Mouse (Mus musculus): ENCODE data around the gene Rnpc3. TPM values are rescaled to one million over a fixed set of nuclear protein-coding genes. Genes with fewer than 3 reads are reported as not detected.
A peak's percentile ranks its signal among the peaks of the same experiment; 100 is the strongest.
"Not testable (repeated sequence)": the region's sequence is repeated elsewhere in the genome, so short reads cannot be mapped to it uniquely, and the experiment has no call there.

Rnpc3 gene
- total RNA-seq (2021): 1 to 10 TPM; 6.6 TPM
- long read RNA-seq, experiment 1, partial matches to known transcripts: 2 of 6 reads
- long read RNA-seq, experiment 1, other reads (novel, unspliced or antisense): 2 of 6 reads
- long read RNA-seq, experiment 2, partial matches to known transcripts: 2 of 5 reads
- long read RNA-seq, experiment 2, other reads (novel, unspliced or antisense): 0 of 5 reads

- peak; percentile 95 for DNase-seq
- intact Hi-C loops (cut with DNase I; ENCODE audit: low total_unique reads): no loop called here
These were observed at the start of gene Rnpc3 for GRCm38 (mm10) chr3:113629606-113630359. TSS of gene Rnpc3 (minus strand) at chr3:113630149.

- intact Hi-C loops (cut with DNase I; ENCODE audit: low total_unique reads): no loop called here
- no peak for DNase-seq
These were observed 27.0 kb upstream of the Rnpc3 start for GRCm38 (mm10) chr3:113656940-113657339.

- intact Hi-C loops (cut with DNase I; ENCODE audit: low total_unique reads): no loop called here
- no peak for DNase-seq
These were observed 24.4 kb upstream of the Rnpc3 start for GRCm38 (mm10) chr3:113654335-113654734.

- DNase-seq; intact Hi-C loops (cut with DNase I; ENCODE audit: low total_unique reads): not testable (repeated sequence)
These were observed 21.4 kb upstream of the Rnpc3 start for GRCm38 (mm10) chr3:113651386-113651785.

GRCm38 (mm10) chr3:113639545-113639944 lies 9.6 kb upstream of the Rnpc3 start:
- DNase-seq: no peak
- intact Hi-C loops (cut with DNase I; ENCODE audit: low total_unique reads): no loop called here

GRCm38 (mm10) chr3:113634220-113634619 lies 4.3 kb upstream of the Rnpc3 start:
- intact Hi-C loops (cut with DNase I; ENCODE audit: low total_unique reads): no loop called here
- no peak for DNase-seq

GRCm38 (mm10) chr3:113631611-113632010 lies 1.7 kb upstream of the Rnpc3 start:
- DNase-seq: no peak
- intact Hi-C loops (cut with DNase I; ENCODE audit: low total_unique reads): no loop called here

- intact Hi-C loops (cut with DNase I; ENCODE audit: low total_unique reads): no loop called here
- no peak for DNase-seq
These were observed 615 bp upstream of the Rnpc3 start for GRCm38 (mm10) chr3:113630564-113630963.

GRCm38 (mm10) chr3:113606599-113606998 lies 23.4 kb downstream of the Rnpc3 start, which contains the start of gene Amy1:
TSS of gene Amy1 (minus strand) at chr3:113606699.
- intact Hi-C loops (cut with DNase I; ENCODE audit: low total_unique reads): no loop called here
- no peak for DNase-seq

- intact Hi-C loops (cut with DNase I; ENCODE audit: low total_unique reads): no loop called here
- DNase-seq: no peak
These were observed 39.1 kb downstream of the Rnpc3 start for GRCm38 (mm10) chr3:113590844-113591243.

- DNase-seq: no peak
- intact Hi-C loops (cut with DNase I; ENCODE audit: low total_unique reads): no loop called here
These were observed 55.4 kb downstream of the Rnpc3 start for GRCm38 (mm10) chr3:113574578-113574977.

GRCm38 (mm10) chr3:113574138-113574537 lies 55.8 kb downstream of the Rnpc3 start:
- intact Hi-C loops (cut with DNase I; ENCODE audit: low total_unique reads): no loop called here
- DNase-seq: no peak

GRCm38 (mm10) chr3:113572158-113572557 lies 57.8 kb downstream of the Rnpc3 start:
- no peak for DNase-seq
- intact Hi-C loops (cut with DNase I; ENCODE audit: low total_unique reads): no loop called here

Other genes with a start within 250 kb of the Rnpc3 start
- not detected for gene Amy2a1, start 97.7 kb downstream of the Rnpc3 start, total RNA-seq (2021)
- under 1 TPM; 0.38 to 0.49 TPM for gene Amy1, start 23.4 kb downstream of the Rnpc3 start, total RNA-seq (2021)

Data from gastrocnemius, postnatal 14 days (tissue).